Mouse (Mus musculus) spleen, adult 2 months (tissue): ENCODE measurements around the gene Ap5b1.
A peak's percentile ranks its signal among the peaks of the same experiment; 100 is the strongest.

ENCODE experiments used
- CTCF ChIP-seq: fragments of 200-500 bp; IDR thresholded peaks from 2 replicates; pipeline ENCODE4 v1.5.1; 2011; ENCODE audit warnings: mild to moderate bottlenecking, inconsistent platforms; ENCODE audit not compliant: insufficient read depth, insufficient read length, insufficient replicate concordance; ENCODE audit errors: extremely low read depth
- POLR2A ChIP-seq: fragments of 200-500 bp; IDR thresholded peaks from 2 replicates; pipeline ENCODE4 v1.6.1; 2011; ENCODE audit warnings: low read depth, low read length, inconsistent platforms

DNA sequence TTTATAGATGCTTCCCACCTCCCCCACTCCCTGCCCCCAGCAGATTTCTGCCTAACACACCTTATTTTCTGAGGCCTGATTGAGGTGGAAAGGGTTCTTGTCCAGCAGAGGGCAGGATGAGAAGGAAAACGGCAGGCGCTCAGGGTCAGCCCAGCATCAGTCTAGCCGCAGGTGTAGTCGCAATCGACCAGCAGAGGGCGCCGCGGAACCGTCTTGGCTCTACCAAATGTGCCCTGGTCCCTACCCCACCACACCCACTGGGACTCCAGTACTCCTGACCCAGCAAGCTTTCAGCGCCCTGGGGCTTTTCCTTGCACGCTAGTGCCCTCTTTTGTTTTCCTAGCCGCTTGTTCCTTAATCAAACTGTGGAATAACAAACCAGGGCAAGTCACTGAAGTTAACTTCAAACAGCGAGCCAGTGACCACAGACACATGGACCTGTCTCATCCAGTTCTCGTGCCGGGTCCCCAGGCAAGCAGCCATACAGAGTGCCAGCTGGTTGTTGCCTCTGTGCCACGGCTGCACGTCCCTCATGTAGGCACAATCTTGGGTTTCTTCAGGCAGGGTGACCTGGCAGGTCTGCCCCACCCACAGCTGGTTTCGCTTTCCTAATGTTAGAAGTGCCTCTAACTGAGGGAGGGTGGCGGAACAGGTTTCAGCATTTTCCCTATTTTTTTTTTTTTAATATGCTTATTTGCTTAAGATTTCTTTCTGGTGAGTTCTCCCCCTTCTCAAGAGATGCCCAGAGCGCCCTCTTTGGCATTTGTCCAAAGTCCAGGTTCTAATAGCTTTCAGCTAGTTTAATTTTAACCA, 38.3 kb upstream of the Ap5b1 start:
- peak; percentile 100 for TF ChIP-seq CTCF
- no peak for TF ChIP-seq POLR2A
